Mouse (Mus musculus) brain, embryonic 18.5 days (tissue): Measurements from ENCODE around the gene Etv6.

Experiments used
- DNase-seq: peaks from one replicate; pipeline ENCODE4 v3.0.0-alpha.2; 2012; ENCODE audit warnings: low read depth, low spot score

Gene Etv6

DNA sequence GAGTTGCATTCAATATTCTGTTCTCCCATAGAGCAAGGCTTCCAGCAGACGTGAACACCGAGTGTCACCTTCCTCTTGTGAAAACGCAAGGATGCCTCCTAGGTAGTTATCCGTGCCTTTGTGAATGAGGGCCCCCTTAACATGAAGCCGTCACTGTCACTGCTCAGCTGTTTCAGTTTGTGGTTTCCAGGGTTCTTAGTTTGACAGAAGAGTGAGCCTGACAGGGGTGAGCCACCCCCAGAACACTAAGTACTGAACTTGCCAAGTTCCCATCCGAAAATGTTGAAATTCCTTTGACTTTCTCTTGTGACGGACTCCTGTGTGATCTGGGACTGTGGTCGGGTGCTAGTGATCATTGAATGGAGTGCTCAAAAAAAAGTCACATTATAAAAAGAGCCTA lies 129.5 kb downstream of the Etv6 start:
- DNase-seq, result no peak

DNA sequence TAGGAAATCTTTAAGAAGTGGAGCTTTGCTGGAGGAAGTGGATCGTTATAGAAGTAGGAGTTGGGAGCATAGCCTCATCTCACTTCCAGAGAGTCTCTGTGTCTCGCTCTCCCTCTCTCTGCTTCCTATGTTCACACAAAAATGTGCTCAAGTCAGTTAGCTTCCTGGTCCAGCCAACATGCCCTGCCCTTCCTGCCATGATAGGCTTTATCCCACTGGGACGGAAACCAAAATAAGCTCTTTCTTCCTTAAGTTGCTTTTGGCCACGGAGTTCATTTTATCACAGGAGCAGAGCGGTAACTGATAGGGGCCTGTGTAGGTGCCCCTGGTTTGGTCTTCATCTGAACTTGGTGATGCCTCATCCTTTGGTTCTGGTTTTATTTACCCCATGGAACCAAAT lies 132.5 kb downstream of the Etv6 start:
- no peak for DNase-seq

DNA sequence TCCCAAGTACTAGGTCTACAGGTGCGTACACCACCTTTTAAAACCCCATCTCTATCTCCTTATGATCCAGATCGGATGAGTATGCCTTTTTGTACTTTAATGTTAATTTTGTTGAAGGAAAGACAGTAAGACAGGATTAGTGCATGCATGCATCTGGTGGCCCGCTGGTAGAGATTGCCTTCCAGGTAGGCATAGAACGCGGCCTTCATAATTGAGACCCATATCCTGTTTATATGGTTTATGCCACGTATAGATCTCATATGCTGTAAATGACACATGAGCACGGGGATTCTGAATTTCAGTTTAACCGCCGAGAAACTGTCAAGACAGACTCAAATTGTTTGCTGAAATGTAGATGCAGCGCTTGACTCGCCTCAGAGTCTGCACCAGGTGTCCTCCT lies 133.3 kb downstream of the Etv6 start:
- no peak for DNase-seq

DNA sequence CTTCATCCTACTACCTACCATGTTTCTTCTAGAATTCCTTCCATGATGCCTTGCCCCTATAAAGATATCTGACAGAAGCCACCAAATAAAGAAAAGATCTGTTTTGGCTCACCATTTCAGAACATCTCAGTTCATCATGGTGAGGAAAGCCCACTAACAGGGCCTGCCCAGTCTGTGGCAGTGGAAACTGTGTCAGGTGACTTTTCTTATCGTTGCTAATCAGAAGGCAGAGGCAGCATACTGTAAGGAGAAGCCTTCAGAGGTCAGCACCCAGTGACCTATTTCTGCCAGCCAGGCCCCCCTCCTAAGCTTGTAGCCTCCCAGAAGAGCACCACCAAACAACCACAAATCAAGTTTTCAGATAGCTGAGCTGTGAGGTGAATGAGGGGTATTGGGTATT lies 135.7 kb downstream of the Etv6 start:
- DNase-seq, result no peak

DNA sequence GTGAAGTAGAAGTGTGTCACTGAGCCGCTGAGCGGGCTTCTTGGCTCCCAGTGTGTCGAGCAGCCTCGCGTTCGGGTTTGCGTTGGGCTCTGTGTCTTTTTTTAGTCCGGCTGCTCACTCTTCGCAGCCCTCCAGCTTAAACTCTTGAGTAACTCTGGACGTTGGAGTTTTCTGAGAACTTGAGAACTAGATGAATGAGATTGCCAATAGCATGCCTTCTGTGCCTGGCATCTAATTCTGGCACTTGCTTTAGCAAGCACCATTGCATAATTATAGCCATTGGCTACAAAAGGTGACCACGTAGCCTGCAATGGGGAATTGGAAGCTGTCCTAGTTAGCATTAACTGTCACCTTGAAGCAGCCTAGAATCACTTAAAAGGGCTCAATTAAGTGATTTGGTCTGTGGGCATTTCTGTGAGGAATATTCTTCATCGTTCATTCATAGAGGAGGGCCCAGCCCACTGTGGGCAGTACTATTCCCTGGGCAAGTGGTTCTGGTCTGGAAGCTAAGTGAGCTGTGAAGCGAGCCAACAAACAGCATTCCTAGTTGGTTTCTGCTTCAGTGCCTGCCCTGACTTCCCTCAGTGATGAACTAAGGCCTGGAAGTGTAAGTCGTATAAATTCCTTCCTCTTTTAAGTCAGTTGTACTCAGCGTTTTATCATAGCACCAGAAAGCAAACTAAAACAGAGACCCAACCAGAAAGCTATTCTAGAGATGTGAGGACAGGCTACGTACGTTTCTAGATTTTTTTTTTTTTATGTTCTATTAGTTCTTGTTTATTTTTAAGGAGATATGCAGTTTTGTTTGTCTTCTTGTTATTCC lies 136.6 kb downstream of the Etv6 start:
- DNase-seq, result no peak

DNA sequence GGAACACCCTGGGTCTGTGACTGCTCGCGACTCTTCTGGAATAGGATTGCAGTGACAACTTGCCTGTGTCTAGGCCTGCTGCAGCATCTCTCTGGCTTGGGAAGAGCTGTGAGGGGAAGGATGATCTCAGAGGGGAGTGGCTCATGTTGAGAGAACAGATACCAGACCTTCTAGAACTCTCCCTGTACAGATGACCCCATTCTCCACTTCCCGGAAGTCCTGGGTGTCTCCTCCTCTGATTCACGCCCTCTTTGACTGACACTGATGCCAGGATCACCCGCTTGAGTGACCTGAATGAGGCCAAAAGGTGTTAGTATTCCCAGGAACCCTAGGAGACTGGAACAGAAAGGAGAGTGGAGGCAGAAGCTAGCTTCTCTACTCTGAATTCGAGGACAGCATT lies 137.9 kb downstream of the Etv6 start:
- no peak for DNase-seq

DNA sequence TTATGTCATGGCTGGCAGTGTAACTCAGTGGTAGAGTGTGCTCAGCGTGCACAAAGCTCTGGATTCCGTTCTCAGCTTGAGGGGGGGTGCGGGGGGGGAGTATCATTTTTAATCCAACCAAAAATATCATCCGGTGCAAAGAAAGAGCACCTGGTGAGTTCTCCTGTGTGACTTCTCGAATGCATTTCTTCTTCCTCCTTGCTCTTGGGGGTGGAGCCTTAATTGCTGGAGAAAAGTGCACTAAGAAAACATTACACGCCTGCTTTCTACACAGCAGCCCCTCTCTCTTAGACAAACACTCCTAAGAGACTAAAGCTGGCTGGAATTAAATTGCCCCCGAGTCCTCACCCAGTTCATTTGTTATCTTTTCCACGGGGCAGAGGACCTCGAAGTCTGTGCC lies 139.6 kb downstream of the Etv6 start:
- DNase-seq, result no peak

DNA sequence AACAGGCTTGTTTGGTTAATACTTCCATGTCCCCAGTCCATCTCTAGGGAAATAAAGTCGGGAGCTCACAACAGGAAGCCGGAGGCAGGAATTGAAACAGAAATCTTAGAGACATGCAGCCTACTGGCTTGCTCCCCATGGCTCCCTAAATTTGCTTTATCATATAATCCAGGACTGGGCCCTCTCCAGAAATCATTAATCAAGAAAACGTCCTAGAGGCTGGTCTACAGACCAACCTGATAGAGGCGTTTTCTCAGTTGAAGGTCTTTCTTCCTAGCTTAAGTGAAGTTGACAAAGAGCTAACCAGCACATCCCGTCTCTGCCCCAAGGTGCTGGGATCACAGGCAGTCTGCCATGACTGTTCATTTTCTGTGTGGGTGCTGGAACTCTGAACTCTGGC lies 141.7 kb downstream of the Etv6 start:
- DNase-seq, result no peak

DNA sequence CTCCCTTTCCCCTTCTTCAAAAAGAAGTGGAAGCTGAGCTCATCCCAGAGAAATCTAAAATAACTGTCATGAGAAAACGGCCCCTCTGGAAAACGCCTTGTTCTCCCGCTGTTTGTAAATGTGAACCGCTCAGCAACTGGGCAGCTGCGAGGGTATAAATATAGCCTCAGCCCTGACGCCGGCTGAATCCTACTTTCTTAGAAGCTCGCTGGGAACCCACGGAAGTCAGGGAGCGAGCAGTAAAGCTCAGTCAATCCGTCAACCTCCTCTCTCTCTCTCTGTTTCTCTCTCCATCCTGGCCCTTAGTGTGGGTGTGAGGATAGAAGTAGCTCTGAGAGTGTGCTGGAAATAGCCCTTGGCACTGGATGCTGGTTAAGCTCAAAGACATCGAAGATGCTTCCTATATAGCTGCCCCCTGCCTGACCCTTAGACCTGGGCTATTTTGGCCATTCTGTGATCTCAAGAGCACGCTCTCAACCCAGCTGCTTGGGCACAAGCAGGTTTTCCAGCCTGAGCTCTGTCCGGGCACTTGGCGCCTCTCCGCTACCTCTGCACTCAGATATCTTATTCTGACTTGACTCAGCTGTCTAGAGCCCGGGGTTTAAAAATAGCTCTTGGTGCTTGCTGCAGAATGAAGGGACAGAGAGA lies 146.9 kb downstream of the Etv6 start:
- DNase-seq, result no peak

DNA sequence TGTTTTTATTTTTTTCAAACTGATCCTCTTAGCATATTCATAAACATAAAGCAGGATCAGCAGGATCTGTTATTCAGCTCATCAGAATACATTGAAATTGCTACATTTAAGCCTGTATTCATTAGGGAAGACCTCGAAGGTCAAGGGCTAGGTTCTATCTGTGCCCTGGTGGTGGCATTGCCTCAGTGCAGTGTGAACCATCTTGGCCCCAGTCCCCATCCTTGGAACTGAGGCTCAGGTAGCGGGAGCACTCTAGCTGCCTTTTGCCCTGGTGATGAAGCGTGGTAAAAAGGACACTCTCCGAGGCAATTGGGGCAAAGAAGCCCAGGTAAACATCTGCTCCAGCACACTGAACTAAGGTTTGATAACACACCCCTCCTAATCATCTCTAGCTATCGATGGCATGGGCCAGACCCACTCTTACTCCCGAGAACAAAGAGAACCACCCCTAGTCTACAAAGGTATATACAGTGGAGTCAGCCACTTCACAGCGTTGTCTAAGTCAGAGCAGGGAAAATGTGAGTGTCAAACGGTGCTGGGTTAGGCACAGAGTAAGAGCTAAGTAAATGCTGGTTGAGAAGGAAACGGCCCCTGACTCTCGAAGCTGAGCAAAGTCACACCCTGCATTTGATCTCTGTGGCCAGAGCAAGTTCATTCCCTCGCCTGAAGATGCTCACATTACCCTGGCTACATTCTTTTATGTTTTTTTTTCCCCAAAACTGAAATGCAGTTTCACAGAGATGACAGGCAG lies 148.3 kb downstream of the Etv6 start:
- no peak for DNase-seq

DNA sequence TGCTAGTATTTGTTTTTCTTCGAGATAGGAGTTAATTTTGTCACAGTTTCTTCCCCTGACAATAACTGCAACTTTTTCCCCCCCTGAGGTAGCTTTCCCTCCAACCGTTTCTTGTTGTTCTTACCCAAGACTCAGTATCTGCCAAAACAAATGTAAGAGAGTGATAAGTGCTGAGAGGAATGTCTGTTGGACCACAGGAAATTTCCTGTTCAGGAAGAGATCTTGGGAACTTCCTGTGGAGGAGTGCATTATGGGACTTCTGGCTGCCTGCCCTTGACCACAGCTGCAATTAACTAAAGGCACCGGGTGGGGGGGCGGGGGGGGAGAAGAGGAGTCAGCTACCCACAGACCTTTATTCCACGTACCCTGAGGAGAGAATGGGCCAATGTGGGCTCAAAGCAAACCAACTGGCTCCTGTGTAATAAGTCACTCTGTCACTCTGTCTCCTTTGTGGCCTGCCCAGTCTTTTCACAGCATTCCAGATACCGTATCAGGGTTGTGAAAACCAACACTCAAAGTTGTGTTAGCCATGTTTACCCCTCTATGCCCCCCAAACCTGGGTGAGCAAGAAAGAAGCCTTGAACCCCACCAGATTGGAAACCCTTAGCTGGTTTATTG lies 150.9 kb downstream of the Etv6 start:
- no peak for DNase-seq

DNA sequence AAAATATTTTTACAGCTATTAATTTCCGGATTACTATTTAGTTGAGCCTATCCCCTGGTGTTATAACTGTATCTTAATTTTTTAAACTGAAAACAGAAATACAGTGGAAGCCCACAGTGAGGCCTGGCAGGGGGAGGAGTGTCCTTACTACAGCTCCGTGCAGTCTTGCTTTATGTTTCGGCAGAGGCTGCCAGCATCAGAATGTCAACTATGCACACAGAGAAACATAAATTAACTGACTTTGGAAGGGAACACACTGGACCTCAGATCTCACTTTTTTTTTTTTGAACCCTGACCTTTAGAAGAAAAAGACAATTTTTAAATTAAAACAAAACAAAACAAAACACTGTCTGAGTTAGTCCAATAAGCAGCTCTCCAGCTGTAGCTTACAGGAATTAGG lies 153.2 kb downstream of the Etv6 start:
- no peak for DNase-seq

DNA sequence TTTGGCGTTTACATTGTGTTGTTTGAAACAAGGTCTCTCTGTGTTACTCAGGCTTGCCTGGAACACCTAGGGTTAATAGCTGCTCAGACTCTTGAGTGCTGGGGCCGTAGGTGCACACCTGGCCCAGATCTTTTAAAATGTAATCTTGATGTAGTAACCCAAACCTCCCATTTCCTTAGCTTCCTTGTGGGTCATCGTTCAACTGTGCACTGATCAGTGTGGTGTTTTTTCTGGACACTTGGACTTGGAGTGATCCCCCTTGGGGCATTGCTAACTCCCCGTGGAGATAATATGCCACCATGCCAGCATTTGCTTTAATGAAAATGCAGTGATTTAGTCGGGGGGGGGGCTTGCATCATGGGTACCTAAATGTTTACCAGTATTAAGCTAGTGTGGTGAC lies 153.7 kb downstream of the Etv6 start:
- DNase-seq, result no peak

DNA sequence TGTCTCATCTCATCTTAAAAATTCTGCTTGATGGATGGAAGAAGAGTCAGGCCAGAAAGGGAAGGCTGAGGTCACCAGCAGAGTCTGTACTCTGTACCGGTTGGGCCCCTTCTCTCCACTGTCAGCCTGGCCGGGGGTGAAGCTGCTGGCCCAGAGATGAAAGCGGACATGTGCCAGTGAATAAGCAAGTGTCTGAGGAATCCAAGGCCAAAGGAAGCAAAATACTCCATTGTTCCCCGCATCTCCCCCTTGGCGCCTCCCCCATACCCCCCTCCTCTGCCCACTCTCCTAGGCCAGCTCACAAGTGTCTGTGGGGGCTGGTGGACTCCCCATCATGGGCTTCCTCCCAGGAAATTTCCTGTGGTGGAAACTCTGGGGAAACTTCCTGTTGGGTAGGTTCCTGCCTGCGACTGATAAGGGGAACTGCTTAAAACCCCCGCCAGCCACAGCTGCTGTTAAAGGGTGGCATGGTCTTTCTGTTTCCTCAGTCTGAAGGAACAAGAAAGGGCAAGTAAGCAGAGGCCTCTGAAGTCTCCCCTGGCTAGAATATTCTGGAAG lies 154.2 kb downstream of the Etv6 start:
- no peak for DNase-seq

DNA sequence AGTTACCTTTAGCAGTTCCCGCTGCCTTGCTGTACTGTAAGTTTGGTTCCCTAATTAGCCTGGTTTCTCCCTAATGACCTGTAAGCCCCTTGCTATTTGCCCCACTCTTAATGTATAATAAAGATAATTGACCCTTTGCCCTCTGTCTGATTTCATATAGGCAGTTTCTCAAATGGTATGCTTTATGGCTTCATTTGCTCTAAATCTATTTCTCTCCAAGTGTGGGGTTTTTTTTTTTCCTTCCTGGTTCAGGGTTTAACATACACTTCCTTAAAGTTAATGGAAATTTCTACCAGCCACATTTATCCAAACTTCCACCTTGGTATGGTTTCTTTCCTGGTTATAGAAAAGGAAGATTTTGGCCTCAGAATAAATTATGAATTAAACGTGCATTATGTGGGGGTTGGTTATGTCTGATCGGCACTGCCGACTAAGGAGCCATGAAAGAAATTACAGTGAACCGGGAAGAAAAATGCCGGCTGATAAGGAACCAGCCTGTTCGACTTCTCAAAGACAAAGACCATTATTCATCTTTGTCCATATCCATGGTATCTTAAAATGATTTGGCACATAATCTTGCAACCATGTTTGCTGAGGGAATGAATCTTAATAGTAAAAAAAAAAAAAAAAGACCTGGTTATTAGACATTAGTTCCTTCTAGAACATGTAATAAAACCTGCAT lies 155.2 kb downstream of the Etv6 start:
- DNase-seq, result no peak

DNA sequence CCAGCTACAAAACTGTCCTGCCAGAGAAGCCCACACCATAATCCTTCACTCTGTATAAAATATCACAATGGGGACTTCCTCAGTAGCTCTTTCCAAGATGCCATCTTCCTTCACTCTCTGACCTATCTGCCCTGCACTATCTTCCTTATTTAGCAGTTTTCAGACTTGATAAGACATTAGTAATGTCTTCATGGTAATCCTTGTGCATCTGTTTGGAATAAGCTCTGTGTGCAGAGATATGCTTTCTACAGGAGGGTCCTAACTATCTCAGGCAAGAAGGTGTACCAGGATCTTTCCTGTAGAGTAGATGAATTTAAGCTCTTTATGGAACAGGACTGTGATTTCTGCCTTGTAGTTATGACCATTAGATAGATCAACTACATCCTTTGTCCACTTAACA lies 157.2 kb downstream of the Etv6 start:
- DNase-seq, result no peak

DNA sequence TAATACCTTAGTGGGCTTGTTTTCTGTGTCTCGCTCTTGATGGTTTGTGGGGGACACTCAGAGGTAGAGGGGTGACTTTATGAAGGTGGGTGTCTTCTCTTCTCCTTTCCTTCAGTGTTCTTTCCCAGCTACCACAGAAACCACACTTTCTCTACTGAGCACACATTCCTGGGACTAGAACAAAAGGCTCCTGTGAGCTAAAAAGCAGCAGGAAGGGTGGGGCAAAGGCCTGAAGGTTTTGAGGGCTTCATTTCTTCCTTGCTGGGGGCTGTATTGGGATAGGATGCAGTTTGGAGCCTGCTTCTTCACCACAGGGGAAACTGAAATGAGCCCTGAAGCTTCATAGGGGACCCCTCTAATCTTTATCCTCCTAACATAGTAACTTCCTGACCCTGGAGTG lies 164.4 kb downstream of the Etv6 start:
- no peak for DNase-seq

DNA sequence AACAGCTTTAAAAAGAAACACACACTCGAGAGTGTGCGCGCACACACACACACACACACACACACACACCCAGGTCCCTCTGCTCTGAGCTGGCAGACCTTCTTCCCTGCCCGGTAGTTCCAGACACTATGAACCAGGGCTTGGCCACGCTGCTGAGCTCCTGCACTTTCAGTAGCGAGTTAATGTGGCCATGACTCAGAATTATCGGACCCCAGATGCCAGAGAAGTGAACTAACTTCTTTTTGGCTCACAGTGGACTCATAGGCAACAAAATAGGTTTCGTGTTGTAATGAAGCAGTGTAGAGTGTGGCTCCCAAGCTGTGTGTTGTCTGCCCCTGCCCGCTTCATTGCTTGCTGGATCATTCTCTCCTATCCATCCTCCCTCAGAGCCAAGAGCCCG lies 165.1 kb downstream of the Etv6 start:
- no peak for DNase-seq

DNA sequence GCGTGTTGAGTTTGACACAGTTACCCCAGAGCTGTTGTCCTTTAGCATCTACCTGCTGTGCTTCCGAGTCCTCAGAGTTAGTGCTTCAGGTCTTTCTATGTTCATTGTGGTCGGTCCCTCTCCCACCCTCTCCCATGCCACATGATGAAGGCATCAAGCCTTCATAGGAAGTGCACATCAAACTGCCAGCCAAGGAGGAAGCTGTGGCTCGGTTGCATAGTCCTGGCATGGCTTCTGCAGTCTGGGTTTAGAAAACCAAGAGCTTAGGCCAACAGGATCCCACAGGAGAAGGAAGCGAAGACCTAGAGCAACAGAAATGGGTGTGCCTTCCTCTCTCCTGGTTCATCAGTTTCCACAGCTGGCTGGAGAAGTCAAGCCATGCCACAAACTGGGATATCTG lies 166.7 kb downstream of the Etv6 start:
- DNase-seq, result no peak

DNA sequence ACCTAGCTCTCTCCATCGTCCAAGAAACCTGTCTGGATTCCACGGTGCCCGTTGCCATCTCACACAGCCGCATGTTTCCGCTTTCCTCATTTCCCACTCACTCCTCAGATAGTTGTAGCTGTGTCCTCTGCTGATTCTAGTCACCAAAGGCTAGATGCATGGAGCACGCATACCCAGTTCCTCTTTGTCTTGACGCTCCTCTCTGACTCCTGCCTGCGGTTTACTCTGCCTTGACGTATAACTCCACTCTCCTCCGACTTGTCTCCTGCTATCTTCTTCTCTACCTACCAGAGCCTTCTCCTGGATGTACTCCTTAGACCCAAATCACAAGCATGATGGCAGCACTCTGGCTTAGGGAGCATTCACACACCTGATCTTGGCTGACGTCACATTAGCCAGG lies 169.7 kb downstream of the Etv6 start:
- no peak for DNase-seq

DNA sequence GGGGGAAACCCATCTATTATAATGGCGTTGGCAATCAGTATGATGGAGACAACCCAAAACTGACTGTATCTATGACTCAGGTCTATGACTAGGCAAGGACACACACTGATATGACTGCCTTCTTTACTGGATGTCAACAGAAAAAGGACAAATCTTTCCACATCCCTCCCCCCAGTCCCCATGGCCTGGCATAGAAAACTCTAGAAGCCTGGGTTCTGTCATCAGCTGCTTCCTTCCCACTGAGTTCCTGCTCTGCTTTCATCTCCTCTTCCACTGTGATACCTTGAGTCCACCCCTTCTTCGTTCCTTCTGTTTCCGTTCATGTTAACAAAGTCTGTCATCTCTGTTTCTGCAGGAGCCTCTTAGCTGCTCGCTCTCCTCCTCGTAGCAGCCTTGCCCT lies 170.2 kb downstream of the Etv6 start:
- DNase-seq, result no peak

DNA sequence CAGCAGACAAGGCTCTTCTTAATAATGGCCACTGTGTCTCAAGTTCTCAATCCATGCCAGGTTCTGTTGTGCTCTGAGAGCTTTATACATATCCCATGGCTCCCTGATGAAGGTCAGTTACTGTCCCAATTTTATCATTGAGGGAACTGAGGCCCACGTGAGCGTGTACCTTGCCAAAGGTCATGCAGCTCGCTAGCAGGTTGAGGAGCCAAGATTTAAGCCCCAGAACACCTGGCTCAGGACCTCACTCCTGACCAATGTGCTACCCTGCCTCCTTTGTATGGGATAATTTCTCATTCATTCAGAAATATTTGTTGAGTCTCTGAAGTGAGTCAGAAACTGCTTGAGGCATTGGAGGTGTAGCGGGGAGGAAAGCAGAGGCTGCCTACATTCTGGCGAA lies 170.8 kb downstream of the Etv6 start:
- DNase-seq, result no peak
